Mouse (Mus musculus): ENCODE data around the gene Zfp710. TPM values are rescaled to one million over a fixed set of nuclear protein-coding genes. Genes with fewer than 3 reads are reported as not detected.

Gene Zfp710
- total and polyA plus RNA-seq, 3 experiments: 14.8 to 19.1 TPM; not detected in 1

DNA sequence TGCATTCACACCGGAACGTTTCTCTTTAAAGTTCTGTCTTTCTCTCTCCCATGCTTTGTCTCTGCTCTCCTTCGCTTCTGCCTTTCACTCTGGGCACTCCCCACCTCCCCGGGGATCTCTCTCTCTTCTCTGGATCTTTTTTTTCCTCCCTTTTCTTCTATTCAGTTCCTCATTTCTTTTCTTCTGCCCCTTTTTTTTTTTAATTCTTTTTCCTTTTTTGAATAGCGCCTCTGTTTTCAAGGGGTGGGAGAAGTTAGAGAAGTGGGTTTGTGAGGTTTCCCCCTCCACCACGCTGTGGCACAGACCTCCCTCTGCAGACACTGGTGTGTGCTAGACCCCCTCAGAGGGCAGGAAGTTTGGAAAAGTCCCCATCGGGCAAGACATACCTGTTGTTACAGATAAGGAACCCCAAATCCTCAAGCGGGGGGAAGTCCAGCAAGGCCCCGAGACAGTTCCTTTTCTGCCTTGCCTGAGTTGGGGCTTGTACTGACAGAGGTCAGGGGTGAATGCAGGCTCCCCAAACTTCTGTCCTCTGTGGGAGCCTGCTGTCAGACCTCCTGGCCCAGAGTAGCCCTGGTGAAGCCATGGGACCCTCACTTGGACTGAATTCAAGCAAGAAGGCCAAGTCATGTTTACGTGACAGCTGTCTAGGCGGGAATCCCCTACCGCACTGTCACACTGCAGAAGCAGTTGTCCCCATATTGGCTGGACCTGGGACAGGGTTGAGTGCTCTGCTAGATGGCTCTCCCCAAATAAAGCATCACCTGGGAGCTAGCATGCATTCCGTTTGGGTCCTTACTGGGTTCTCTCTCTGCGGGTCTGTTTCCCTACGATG lies 39.5 kb downstream of the Zfp710 start:
- Histone ChIP-seq H3K9ac (ENCODE audit: control insufficient read depth, low read depth, low read length, poor library complexity, severe bottlenecking) (peak overlapping the region; percentile 30), H3K79me2 (ENCODE audit: control insufficient read depth, insufficient read depth, low read length, poor library complexity) (no peaks in the 10 kb centered on the region), H3K36me3 (ENCODE audit: control insufficient read depth in 1 of 2, insufficient read depth in 2 of 2, low read length in 2 of 2) (peaks cover 0 to 14% of the 10 kb centered on the region in 2 experiments; a peak in 2 of 4 replicates), H3K27me3 (ENCODE audit: control insufficient read depth in 1 of 2, insufficient read depth in 2 of 2, low read length in 2 of 2) (no peaks in the 10 kb centered on the region), H3K4me1 (ENCODE audit: control insufficient read depth in 1 of 2, insufficient read depth in 2 of 2, low read length in 2 of 2) (peaks cover 0 to 22% of the 10 kb centered on the region in 2 experiments; a peak in 2 of 4 replicates), H3K9me3 (replicated peaks; ENCODE audit: insufficient read depth, low read length) (no peaks in the 10 kb centered on the region), H3K4me3 (ENCODE audit: control insufficient read depth in 1 of 2, insufficient read depth in 1 of 2, low read depth in 2 of 2, low read length in 2 of 2) (no peak overlapping the region), H3K27ac (ENCODE audit: control insufficient read depth, low read depth, low read length) (peak overlapping the region; percentile 57)
- DNase-seq (ENCODE audit: low read depth, low spot score): peak; percentile 62
- TF ChIP-seq TBP (IDR thresholded peaks at IDR 0.05; ENCODE audit: low read depth, low read length) (no peak), MAFK (IDR thresholded peaks at IDR 0.05; ENCODE audit: borderline replicate concordance, low read depth, low read length) (no peak), JUND (IDR thresholded peaks at IDR 0.05; ENCODE audit: low read depth, low read length) (no peak), POLR2AphosphoS5 (IDR thresholded peaks at IDR 0.05; ENCODE audit: borderline replicate concordance, low read depth, low read length) (no peak), EP300 (IDR thresholded peaks at IDR 0.05; ENCODE audit: low read depth in 1 of 2, low read length in 2 of 2) (peak; percentile 73 to 80), GATA1 (IDR thresholded peaks at IDR 0.05; ENCODE audit: low read depth, low read length) (peak; percentile 76), MYC (IDR thresholded peaks at IDR 0.05; ENCODE audit: low read depth, low read length) (no peak), CTCF (IDR thresholded peaks at IDR 0.05 in 2 of 3, conservative IDR thresholded peaks at IDR 0.05 in 1 of 3; ENCODE audit: control insufficient read depth in 1 of 3, insufficient read depth in 1 of 3, low read depth in 2 of 3, low read length in 3 of 3, poor library complexity in 1 of 3, severe bottlenecking in 1 of 3) (no peak), ZC3H11A (IDR thresholded peaks at IDR 0.05; ENCODE audit: low read depth, low read length) (no peak), RCOR1 (IDR thresholded peaks at IDR 0.05; ENCODE audit: low read depth, low read length) (peak; percentile 70), USF2 (IDR thresholded peaks at IDR 0.05; ENCODE audit: borderline replicate concordance in 1 of 2, insufficient read depth in 1 of 2, low read depth in 1 of 2, low read length in 2 of 2) (no peak), RAD21 (IDR thresholded peaks at IDR 0.05; ENCODE audit: low read depth, low read length) (no peak), SIN3A (IDR thresholded peaks at IDR 0.05; ENCODE audit: low read length) (peak; percentile 45), KAT2A (conservative IDR thresholded peaks at IDR 0.05; ENCODE audit: low read depth, low read length) (no peak), ETS1 (IDR thresholded peaks at IDR 0.05; ENCODE audit: low read depth, low read length) (peak; percentile 29; the same call in 1 of the 2 replicates), NELFE (IDR thresholded peaks at IDR 0.05; ENCODE audit: low read depth, low read length) (no peak), ZKSCAN1 (IDR thresholded peaks at IDR 0.05; ENCODE audit: low read depth, low read length) (no peak), ELF1 (IDR thresholded peaks at IDR 0.05; ENCODE audit: low read depth, low read length) (no peak), E2F4 (IDR thresholded peaks at IDR 0.05; ENCODE audit: borderline replicate concordance, low read depth, low read length) (no peak), MYB (IDR thresholded peaks at IDR 0.05; ENCODE audit: low read depth, low read length) (no peak), NRF1 (IDR thresholded peaks at IDR 0.05; ENCODE audit: insufficient read depth, low read depth, low read length, poor library complexity, severe bottlenecking) (no peak), CHD2 (IDR thresholded peaks at IDR 0.05; ENCODE audit: low read length) (no peak), TCF12 (IDR thresholded peaks at IDR 0.05; ENCODE audit: low read depth, low read length) (peak; percentile 87), MAZ (IDR thresholded peaks at IDR 0.05; ENCODE audit: low read depth, low read length) (peak; percentile 64; the same call in 1 of the 2 replicates), MEF2A (IDR thresholded peaks at IDR 0.05; ENCODE audit: extremely low read depth, insufficient replicate concordance, low read depth, low read length, poor library complexity, severe bottlenecking) (no peak), TAL1 (IDR thresholded peaks at IDR 0.05; ENCODE audit: low read length) (peak; percentile 84), UBTF (IDR thresholded peaks at IDR 0.05; ENCODE audit: borderline replicate concordance, insufficient read depth, low read depth, low read length) (no peak), BHLHE40 (IDR thresholded peaks at IDR 0.05; ENCODE audit: borderline replicate concordance, low read depth, low read length) (no peak), USF1 (IDR thresholded peaks at IDR 0.05; ENCODE audit: low read depth, low read length) (no peak), POLR2A (IDR thresholded peaks at IDR 0.05; ENCODE audit: control insufficient read depth in 1 of 2, insufficient read depth in 1 of 2, low read depth in 1 of 2, low read length in 2 of 2, poor library complexity in 1 of 2) (no peak), ZNF384 (IDR thresholded peaks at IDR 0.05; ENCODE audit: low read depth, low read length) (peak; percentile 73), CHD1 (IDR thresholded peaks at IDR 0.05; ENCODE audit: low read depth, low read length) (no peak), HCFC1 (IDR thresholded peaks at IDR 0.05; ENCODE audit: low read depth, low read length) (no peak), POLR2AphosphoS2 (IDR thresholded peaks at IDR 0.05; ENCODE audit: low read length) (no peak), ZMIZ1 (IDR thresholded peaks at IDR 0.05; ENCODE audit: low read depth, low read length) (no peak), SMC3 (IDR thresholded peaks at IDR 0.05; ENCODE audit: low read depth, low read length) (no peak)

All from MEL (cell line).